Mouse (Mus musculus) CH12.LX (cell line): Measurements from ENCODE around the gene C1qc. TPM values are rescaled to one million over a fixed set of nuclear protein-coding genes. Genes with fewer than 3 reads are reported as not detected.

Experiments
- DNase-seq: peaks from one replicate; pipeline ENCODE4 v3.0.0-alpha.2; 2013; ENCODE audit errors: extremely low read depth
- H3K27ac ChIP-seq: 2 replicates; pipeline ENCODE4 v1.5.1; 2012; ENCODE audit warnings: low read depth, mild to moderate bottlenecking, control low read depth, moderate library complexity; ENCODE audit not compliant: insufficient read depth
- H3K27me3 ChIP-seq: replicated peaks from 2 replicates; pipeline ENCODE3; 2012; ENCODE audit warnings: inconsistent platforms
- H3K36me3 ChIP-seq, 2 experiments: replicated peaks in 1 of 2; 2 replicates each; pipeline versions ENCODE3 to v1.6.1; 2012; ENCODE audit warnings: inconsistent platforms in 1 of 2, low read length in 1 of 2, mild to moderate bottlenecking in 1 of 2, mixed read lengths in 1 of 2, moderate library complexity in 1 of 2; ENCODE audit not compliant: control insufficient read depth in 1 of 2, insufficient read depth in 1 of 2
- H3K4me1 ChIP-seq, 2 experiments: 2 replicates each; pipeline ENCODE4 v1.6.1; 2012; ENCODE audit warnings: inconsistent platforms in 1 of 2, moderate library complexity in 1 of 2; ENCODE audit not compliant: insufficient read depth in 2 of 2, control insufficient read depth in 1 of 2
- H3K4me2 ChIP-seq: 2 replicates; pipeline ENCODE4 v1.6.1; 2012; ENCODE audit warnings: low read depth, mild to moderate bottlenecking, control low read depth; ENCODE audit not compliant: poor library complexity, insufficient read depth, severe bottlenecking
- H3K4me3 ChIP-seq, 3 experiments: fragments of 150-350 bp in 1 of 3; sonication (generic) in 1 of 3; replicated peaks in 1 of 3; 2 replicates each; pipeline versions ENCODE3 to v1.5.1; 2011 to 2012; ENCODE audit warnings: low read depth in 2 of 3, low read length in 2 of 3, mild to moderate bottlenecking in 2 of 3, moderate library complexity in 2 of 3, control low read depth in 1 of 3, improper control_type of control experiment in 1 of 3, inconsistent platforms in 1 of 3, mixed read lengths in 1 of 3; ENCODE audit not compliant: poor library complexity in 1 of 3
- H3K79me2 ChIP-seq: replicated peaks from 2 replicates; pipeline ENCODE4 v1.6.1; 2012; ENCODE audit warnings: mild to moderate bottlenecking, moderate library complexity; ENCODE audit not compliant: control insufficient read depth, poor library complexity, insufficient read depth, severe bottlenecking; ENCODE audit errors: extremely low read depth
- H3K9ac ChIP-seq: 2 replicates; pipeline ENCODE4 v1.6.1; 2012; ENCODE audit warnings: low read depth, mild to moderate bottlenecking, control low read depth, moderate library complexity; ENCODE audit not compliant: insufficient read depth
- H3K9me3 ChIP-seq: replicated peaks from 2 replicates; pipeline ENCODE3; 2012; ENCODE audit warnings: low read length, inconsistent platforms, mixed read lengths
- BHLHE40 ChIP-seq: IDR thresholded peaks from 2 replicates; pipeline ENCODE4 v1.6.1; 2011; ENCODE audit warnings: mild to moderate bottlenecking, low read depth, low read length, improper control_type of control experiment
- CTCF ChIP-seq, 2 experiments: IDR thresholded peaks in 1 of 2; conservative IDR thresholded peaks in 1 of 2; 2 replicates each; pipeline ENCODE4 v1.5.1; 2011 to 2012; ENCODE audit warnings: low read depth in 2 of 2, low read length in 2 of 2, improper control_type of control experiment in 1 of 2, inconsistent platforms in 1 of 2, mild to moderate bottlenecking in 1 of 2, moderate library complexity in 1 of 2
- MYC ChIP-seq: IDR thresholded peaks from 2 replicates; pipeline ENCODE4 v1.6.1; 2011; ENCODE audit warnings: low read depth, mild to moderate bottlenecking, improper control_type of control experiment, low read length
- PAX5 ChIP-seq: IDR thresholded peaks from 2 replicates; pipeline ENCODE4 v1.6.1; 2012; ENCODE audit warnings: low read length, inconsistent platforms, mixed read lengths
- POLR2A ChIP-seq: IDR thresholded peaks from 2 replicates; pipeline ENCODE4 v1.6.1; 2011; ENCODE audit warnings: low read depth, mild to moderate bottlenecking, improper control_type of control experiment, low read length
- POLR2AphosphoS2 ChIP-seq: IDR thresholded peaks from 2 replicates; pipeline ENCODE4 v1.6.1; 2011; ENCODE audit warnings: low read depth, low read length, improper control_type of control experiment
- RAD21 ChIP-seq: IDR thresholded peaks from 2 replicates; pipeline ENCODE4 v1.6.1; 2011; ENCODE audit warnings: low read depth, mild to moderate bottlenecking, low read length, improper control_type of control experiment, moderate library complexity
- SMC3 ChIP-seq: IDR thresholded peaks from 2 replicates; pipeline ENCODE4 v1.6.1; 2011; ENCODE audit warnings: low read depth, low read length, improper control_type of control experiment
- ZC3H11A ChIP-seq: IDR thresholded peaks from 2 replicates; pipeline ENCODE4 v1.6.1; 2012; ENCODE audit warnings: low read depth, mild to moderate bottlenecking, inconsistent platforms, low read length, improper control_type of control experiment
- ZMIZ1 ChIP-seq: IDR thresholded peaks from 2 replicates; pipeline ENCODE4 v1.6.1; 2012; ENCODE audit warnings: low read depth, mild to moderate bottlenecking, inconsistent platforms, low read length, improper control_type of control experiment
- dilution Hi-C: fragments of 300-500 bp; cut with MboI; formaldehyde crosslinking; loops from 2 replicates; pipeline ENCODE4 v1.14.3; 2020; ENCODE audit warnings: low sequenced_read_pairs; ENCODE audit not compliant: extremely low pct_unique_long_range_greater_than_20kb, extremely low pct_ligation_motif_present
- in situ Hi-C: fragments of 300-500 bp; cut with MboI; formaldehyde crosslinking; loops from 3 replicates; pipeline ENCODE4 v1.14.3; 2019; ENCODE audit warnings: low sequenced_read_pairs, low pct_ligation_motif_present, low pct_unique_long_range_greater_than_20kb, mixed read lengths
- polyA plus RNA-seq: library from polyadenylated mRNA; unstranded; fragments of >175 nt; gene quantifications from 2 replicates; pipeline ENCODE4 v1.2.1, GENCODE M21; 2012; ENCODE audit warnings: low read depth; ENCODE audit not compliant: insufficient read length
- total RNA-seq, 2 experiments: library from RNA; depleted of rRNA; stranded (reverse); fragments of 300-350 nt in 1 of 2; fragments of >200 nt in 1 of 2; gene quantifications; 2 replicates each; pipeline ENCODE4 v1.2.3; 2012 to 2014

C1qc gene
- total and polyA plus RNA-seq, 3 experiments, result not detected

DNA sequence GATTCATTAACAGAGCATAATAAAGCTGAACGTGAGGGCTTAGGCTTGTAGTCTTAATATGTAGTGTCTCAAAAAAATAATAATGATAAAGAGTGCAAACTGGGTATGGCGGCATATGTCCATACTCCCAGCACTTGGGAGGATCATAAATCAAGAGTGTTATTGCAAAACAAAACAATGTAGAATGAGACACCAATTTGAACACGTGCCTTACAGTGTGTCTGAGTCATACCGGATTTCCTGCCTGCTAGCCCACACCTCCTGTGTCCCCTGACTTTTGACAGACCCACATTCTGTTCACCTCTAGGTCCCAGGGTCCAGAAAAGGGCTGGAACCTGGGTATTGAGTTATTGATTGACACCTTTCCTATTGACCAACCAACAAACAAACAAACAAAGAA lies 50.8 kb downstream of the C1qc start:
- DNase-seq, result no peak
- H3K4me3 ChIP-seq, result no peak overlapping the region
- no peak overlapping the region for H3K27ac ChIP-seq
- H3K27me3 ChIP-seq, result peaks cover 77% of the 10 kb centered on the region
- TF ChIP-seq MYC, result no peak
- 0 out of 2 replicates have a peak, but pooled peaks have one; percentile 44 for TF ChIP-seq BHLHE40
- H3K4me1 ChIP-seq, result 0 out of 4 replicates have a peak, but pooled peaks cover 0 to 2% of the 10 kb centered on the region in 2 experiments
- no peaks in the 10 kb centered on the region for H3K79me2 ChIP-seq
- dilution Hi-C loops (no loop called here), in situ Hi-C loops (loop anchor here (5.0 kb wide), 2 partner anchors 35 to 165 kb away; no protein-coding TSS in a partner anchor)
- no peak overlapping the region for H3K9ac ChIP-seq
- no peak overlapping the region for H3K4me2 ChIP-seq
- H3K9me3 ChIP-seq, result no peaks in the 10 kb centered on the region
- no peaks in the 10 kb centered on the region for H3K36me3 ChIP-seq

DNA sequence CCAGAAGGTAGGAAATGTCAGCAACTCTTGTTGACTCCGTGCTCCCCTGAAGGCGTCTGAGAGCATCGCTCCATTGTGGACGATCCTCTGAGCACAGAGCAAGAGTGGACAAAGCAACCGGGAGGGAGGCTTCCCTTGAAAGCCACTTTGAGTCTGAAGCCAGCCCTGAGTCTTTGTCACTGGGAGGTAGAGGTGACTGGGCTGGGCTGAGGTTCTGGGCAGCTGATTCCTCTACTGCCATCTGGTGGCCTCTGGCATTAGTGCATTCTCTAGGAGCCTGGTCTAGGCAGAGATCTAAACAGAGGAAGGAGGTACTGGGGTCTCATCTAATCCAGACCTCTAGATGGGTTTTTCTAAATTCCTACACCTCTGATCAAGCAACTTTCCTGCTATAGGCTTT lies 51.8 kb downstream of the C1qc start:
- H3K4me2 ChIP-seq, result no peak overlapping the region
- no peak overlapping the region for H3K9ac ChIP-seq
- H3K36me3 ChIP-seq, result no peaks in the 10 kb centered on the region
- no peak overlapping the region for H3K4me3 ChIP-seq
- H3K4me1 ChIP-seq, result 0 out of 4 replicates have a peak, but pooled peaks cover 0 to 2% of the 10 kb centered on the region in 2 experiments
- H3K27me3 ChIP-seq, result peaks cover 78% of the 10 kb centered on the region
- no peaks in the 10 kb centered on the region for H3K79me2 ChIP-seq
- H3K27ac ChIP-seq, result no peak overlapping the region
- peak; percentile 74 for DNase-seq
- peak; percentile 79 to 94 for TF ChIP-seq CTCF (conservative IDR thresholded peaks at IDR 0.05 in 1 of 2, IDR thresholded peaks at IDR 0.05 in 1 of 2; ENCODE audit: low read depth in 2 of 2, low read length in 2 of 2)
- TF ChIP-seq POLR2AphosphoS2, result no peak
- TF ChIP-seq ZMIZ1, result no peak
- TF ChIP-seq SMC3, result peak; percentile 98
- TF ChIP-seq RAD21, result peak; percentile 86
- TF ChIP-seq PAX5, result no peak
- peak; percentile 82 for TF ChIP-seq ZC3H11A
- no peak for TF ChIP-seq POLR2A
- no peak for TF ChIP-seq BHLHE40
- H3K9me3 ChIP-seq, result no peaks in the 10 kb centered on the region
- in situ Hi-C loops, result loop anchor here (5.0 kb wide), 2 partner anchors 36 to 164 kb away; no protein-coding TSS in a partner anchor
- dilution Hi-C loops, result no loop called here

Other genes starting within 250 kb of the C1qc start
- 0.04 and 0.08 TPM in 2 replicates for gene Ephb2, start 57.1 kb downstream of the C1qc start, total RNA-seq (2012; rRNA removed)
- gene Ephb2, start 57.1 kb downstream of the C1qc start, total RNA-seq (2014; rRNA removed), result not detected in 2 replicates
- 0.14 TPM in 1 of 2 replicates, not detected in the other for gene Ephb2, start 57.1 kb downstream of the C1qc start, polyA plus RNA-seq
- gene C1qb, start 6.9 kb downstream of the C1qc start, total RNA-seq (2012; rRNA removed), result not detected in 2 replicates
- gene C1qb, start 6.9 kb downstream of the C1qc start, total RNA-seq (2014; rRNA removed), result not detected in 2 replicates
- not detected in 2 replicates for gene C1qb, start 6.9 kb downstream of the C1qc start, polyA plus RNA-seq
- not detected in 2 replicates for gene C1qa, start 5.7 kb upstream of the C1qc start, total RNA-seq (2012; rRNA removed)
- not detected in 2 replicates for gene C1qa, start 5.7 kb upstream of the C1qc start, total RNA-seq (2014; rRNA removed)
- not detected in 2 replicates for gene C1qa, start 5.7 kb upstream of the C1qc start, polyA plus RNA-seq
- gene Epha8, start 63.8 kb upstream of the C1qc start, total RNA-seq (2012; rRNA removed), result not detected in 2 replicates
- not detected in 2 replicates for gene Epha8, start 63.8 kb upstream of the C1qc start, total RNA-seq (2014; rRNA removed)
- gene Epha8, start 63.8 kb upstream of the C1qc start, polyA plus RNA-seq, result not detected in 2 replicates
- 7.1 and 8.4 TPM in 2 replicates for gene Zbtb40, start 155.7 kb upstream of the C1qc start, total RNA-seq (2012; rRNA removed)
- 2.7 and 2.9 TPM in 2 replicates for gene Zbtb40, start 155.7 kb upstream of the C1qc start, total RNA-seq (2014; rRNA removed)
- gene Zbtb40, start 155.7 kb upstream of the C1qc start, polyA plus RNA-seq, result 5.4 and 6.7 TPM in 2 replicates